Comparison of ENCODE assay signal across 23 mouse cellular contexts in genomic region chr19:56543320-56543719, GRCm38 (mm10).
"Had no signal": no experiment of that assay in that cellular context is flagged by ENCODE, and none has a peak within 500 bp of the region (broad histone marks: within the 10 kb centered on the region; RNA-seq: fewer than 3 reads in every experiment).

No protein-coding gene starts in this region.

- H3K9me3 ChIP-seq: kidney, embryonic 15.5 days; limb, embryonic 12.5 days; limb, embryonic 15.5 days; midbrain, embryonic 10.5 days; midbrain, embryonic 13.5 days; neural tube, embryonic 13.5 days; stomach, embryonic 15.5 days had no signal

- DNase-seq: kidney, adult 11 months; kidney, adult 8-10 months; kidney, postnatal 10 days; kidney, postnatal 36 days; layer of hippocampus, postnatal 36 days; left cerebral cortex, postnatal 4 days; lung, adult 2 months; lung, postnatal 14 days; lung, postnatal 4 days; retina, postnatal 1 day; right cerebral cortex, postnatal 25 days; spleen, adult 18-20 months; thymus, postnatal 36 days had no signal

- H3K9ac ChIP-seq: kidney, embryonic 15.5 days; limb, embryonic 12.5 days; limb, embryonic 15.5 days; midbrain, embryonic 13.5 days; neural tube, embryonic 13.5 days; stomach, embryonic 15.5 days had no signal

- H3K27me3 ChIP-seq: kidney, embryonic 15.5 days; limb, embryonic 12.5 days; limb, embryonic 15.5 days; midbrain, embryonic 13.5 days; neural tube, embryonic 13.5 days; stomach, embryonic 15.5 days had no signal

- H3K4me3 ChIP-seq: kidney, embryonic 15.5 days; left cerebral cortex, adult 2 months; limb, embryonic 12.5 days; limb, embryonic 15.5 days; midbrain, embryonic 10.5 days; midbrain, embryonic 13.5 days; myocyte; neural tube, embryonic 13.5 days; stomach, embryonic 15.5 days had no signal

- H3K4me2 ChIP-seq: kidney, embryonic 15.5 days; limb, embryonic 12.5 days; limb, embryonic 15.5 days; midbrain, embryonic 13.5 days; neural tube, embryonic 13.5 days; stomach, embryonic 15.5 days had no signal

- ATAC-seq: midbrain, embryonic 13.5 days; midbrain, embryonic 16.5 days had no signal

- H3K27ac ChIP-seq: kidney, embryonic 15.5 days; left cerebral cortex, adult 2 months; limb, embryonic 12.5 days; limb, embryonic 15.5 days; midbrain, embryonic 10.5 days; midbrain, embryonic 13.5 days; neural tube, embryonic 13.5 days; stomach, embryonic 15.5 days had no signal
